Mouse (Mus musculus) heart, postnatal 0 days (tissue): ENCODE data around the gene Mrgbp. TPM values are rescaled to one million over a fixed set of nuclear protein-coding genes. Genes with fewer than 3 reads are reported as not detected.
A peak's percentile ranks its signal among the peaks of the same experiment; 100 is the strongest.

Experiments
- ATAC-seq: fragments of 200-750 bp; cut with Nextera tagmentation; 2 replicates; pipeline ENCODE4 v1.8.0; 2017; ENCODE audit warnings: low read depth, moderate number of reproducible peaks, moderate library complexity; ENCODE audit not compliant: insufficient read depth
- DNase-seq: peaks from one replicate; pipeline ENCODE4 v3.0.0-alpha.2; 2016; ENCODE audit warnings: low spot score
- H3K27ac ChIP-seq: fragments of 300-500 bp; sonication (generic); 2 replicates; pipeline ENCODE4 v1.5.1; 2014; ENCODE audit warnings: low read depth, mild to moderate bottlenecking
- H3K27me3 ChIP-seq: fragments of 300-500 bp; sonication (generic); 2 replicates; pipeline ENCODE4 v1.6.1; 2014; ENCODE audit warnings: low read length, mixed read lengths; ENCODE audit not compliant: control insufficient read depth, insufficient read depth
- H3K36me3 ChIP-seq: fragments of 300-500 bp; sonication (generic); replicated peaks from 2 replicates; pipeline ENCODE4 v1.6.1; 2014; ENCODE audit warnings: low read length, mixed read lengths; ENCODE audit not compliant: control insufficient read depth, insufficient read depth
- H3K4me1 ChIP-seq: fragments of 300-500 bp; sonication (generic); 2 replicates; pipeline ENCODE4 v1.6.1; 2014; ENCODE audit warnings: antibody characterized with exemption; ENCODE audit not compliant: control insufficient read depth, insufficient read depth
- H3K4me2 ChIP-seq: fragments of 300-500 bp; sonication (generic); 2 replicates; pipeline ENCODE4 v1.6.1; 2014; ENCODE audit warnings: low read depth, mild to moderate bottlenecking, low read length, moderate library complexity
- H3K4me3 ChIP-seq: fragments of 300-500 bp; sonication (generic); 2 replicates; pipeline ENCODE4 v1.5.1; 2014; ENCODE audit warnings: low read depth, low read length
- H3K9ac ChIP-seq: fragments of 300-500 bp; sonication (generic); replicated peaks from 2 replicates; pipeline ENCODE4 v1.6.1; 2014; ENCODE audit warnings: low read depth, low read length, mixed read lengths
- H3K9me3 ChIP-seq: fragments of 300-500 bp; sonication (generic); replicated peaks from 2 replicates; pipeline ENCODE4 v1.6.1; 2016; ENCODE audit warnings: low read length; ENCODE audit not compliant: control insufficient read depth
- CTCF ChIP-seq: IDR thresholded peaks from 2 replicates; pipeline ENCODE4 v1.5.1; 2016; ENCODE audit warnings: antibody characterized with exemption, control low read depth, low read depth
- EP300 ChIP-seq: IDR thresholded peaks from 2 replicates; pipeline ENCODE4 v1.6.1; 2016; ENCODE audit warnings: antibody characterized with exemption, low read depth
- WGBS: fragments of 180-500 bp; shearing (Covaris S2); extraction: QIAGEN DNeasy Blood & Tissue Kit; methylation state at CpG from one replicate; pipeline ENCODE4 v1.1.7; 2014; 5-methylcytosine and 5-hydroxymethylcytosine counted together
- polyA plus RNA-seq: library from polyadenylated mRNA; unstranded; fragments of >200 nt; fragmentation: Nextera tagmentation; extraction: Ambion mirVana; gene quantifications from 2 replicates; pipeline ENCODE4 v1.2.1, GENCODE M21; 2015
- total RNA-seq: library from RNA; depleted of rRNA; stranded (reverse); fragments of >200 nt; gene quantifications from 2 replicates; pipeline ENCODE4 v1.2.3, GENCODE M21; 2014; ENCODE audit warnings: low replicate concordance

Mrgbp gene
- total and polyA plus RNA-seq, 2 experiments from 2014 or later = 20.5 to 54.3 TPM

DNA sequence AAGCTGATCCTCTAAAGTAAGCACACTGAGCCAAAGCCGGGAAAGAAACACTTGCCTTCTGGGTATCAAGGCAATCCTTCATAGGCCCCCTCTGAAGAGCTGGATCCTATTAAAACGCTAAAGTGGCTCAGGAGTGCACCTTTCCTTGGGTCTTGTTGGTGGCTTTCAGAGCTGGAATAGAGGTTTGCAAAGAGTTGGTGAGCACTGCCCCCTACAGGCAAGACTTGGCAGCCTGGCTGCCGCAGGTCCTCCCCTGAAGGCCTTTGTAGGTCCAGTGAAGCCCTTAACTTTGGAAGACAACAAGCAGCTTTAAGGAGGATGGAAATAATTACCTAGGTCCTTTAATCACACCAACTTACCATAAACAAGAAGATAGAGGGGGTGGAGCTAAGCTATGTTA lies 2.4 kb upstream of the Mrgbp start:
- Histone ChIP-seq H3K9ac (no peak overlapping the region), H3K36me3 (no peaks in the 10 kb centered on the region), H3K4me1 (peaks cover 9% of the 10 kb centered on the region), H3K9me3 (no peaks in the 10 kb centered on the region), H3K4me3 (no peak overlapping the region), H3K27ac (no peak overlapping the region), H3K27me3 (no peaks in the 10 kb centered on the region), H3K4me2 (no peak overlapping the region)
- TF ChIP-seq CTCF (peak; percentile 90), EP300 (no peak)
- DNase-seq (peak; percentile 75), ATAC-seq (no peak)
- 5% methylated on average over 3 of the region's 3 CpGs for WGBS

DNA sequence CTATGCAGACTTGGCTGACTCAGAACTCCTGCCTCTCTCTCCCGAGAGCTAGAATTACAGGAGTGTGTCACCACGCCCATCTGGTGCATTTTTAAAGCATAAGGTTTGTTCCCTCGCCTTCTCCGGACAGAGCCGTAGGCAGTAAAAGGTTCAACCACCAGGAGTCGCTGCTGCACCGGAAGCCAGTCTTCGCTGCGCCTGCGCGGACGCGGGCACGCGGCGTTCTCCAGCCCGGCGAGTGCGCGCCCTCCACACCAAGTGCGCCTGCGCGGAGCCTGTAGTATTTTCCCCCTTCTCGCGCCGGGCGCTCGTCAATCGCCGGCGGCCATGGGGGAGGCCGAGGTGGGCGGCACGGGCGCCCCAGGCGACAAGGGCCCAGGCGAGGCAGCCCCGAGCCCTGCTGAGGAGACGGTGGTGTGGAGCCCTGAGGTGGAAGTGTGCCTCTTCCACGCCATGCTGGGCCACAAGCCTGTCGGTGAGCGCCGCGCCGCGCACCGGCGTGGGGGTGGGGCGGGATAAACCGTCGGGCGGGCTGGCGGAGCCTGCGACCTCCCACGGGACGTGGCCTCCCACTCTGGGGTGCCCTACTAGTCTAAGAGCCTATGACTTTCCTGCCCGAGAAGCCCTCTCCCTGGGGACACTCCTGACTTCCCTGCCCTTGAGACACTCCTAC lies 1.5 kb downstream of the Mrgbp start:
- peak overlapping the region; percentile 91 for H3K9ac ChIP-seq
- ATAC-seq (peak; percentile 87), DNase-seq (peak; percentile 92)
- no peak for TF ChIP-seq EP300
- peak; percentile 94 for TF ChIP-seq CTCF
- H3K4me3 ChIP-seq = peak overlapping the region; percentile 90
- WGBS = 0% methylated on average over 42 of the region's 57 CpGs
- H3K9me3 ChIP-seq = no peaks in the 10 kb centered on the region
- H3K27ac ChIP-seq = peak overlapping the region; percentile 73
- H3K4me1 ChIP-seq = peaks cover 10% of the 10 kb centered on the region
- H3K27me3 ChIP-seq = no peaks in the 10 kb centered on the region
- H3K36me3 ChIP-seq = peaks cover 21% of the 10 kb centered on the region
- H3K4me2 ChIP-seq = peak overlapping the region; percentile 96

- no peaks in the 10 kb centered on the region for H3K9me3 ChIP-seq
- WGBS = 25% methylated on average over 7 of the region's 7 CpGs
- H3K4me2 ChIP-seq = peak overlapping the region; percentile 96
- peaks cover 10% of the 10 kb centered on the region for H3K4me1 ChIP-seq
- H3K27ac ChIP-seq = peak overlapping the region; percentile 73; the same call in 1 of the 2 replicates
- peak overlapping the region; percentile 90 for H3K4me3 ChIP-seq
- no peaks in the 10 kb centered on the region for H3K27me3 ChIP-seq
- TF ChIP-seq EP300 (no peak), CTCF (no peak)
- H3K36me3 ChIP-seq = peaks cover 21% of the 10 kb centered on the region
- peak overlapping the region; percentile 91 for H3K9ac ChIP-seq
- no peak for DNase-seq
- no peak for ATAC-seq
Observed at GRCm38 (mm10) chr2:180583154-180583507, 2.0 kb downstream of the Mrgbp start.

DNA sequence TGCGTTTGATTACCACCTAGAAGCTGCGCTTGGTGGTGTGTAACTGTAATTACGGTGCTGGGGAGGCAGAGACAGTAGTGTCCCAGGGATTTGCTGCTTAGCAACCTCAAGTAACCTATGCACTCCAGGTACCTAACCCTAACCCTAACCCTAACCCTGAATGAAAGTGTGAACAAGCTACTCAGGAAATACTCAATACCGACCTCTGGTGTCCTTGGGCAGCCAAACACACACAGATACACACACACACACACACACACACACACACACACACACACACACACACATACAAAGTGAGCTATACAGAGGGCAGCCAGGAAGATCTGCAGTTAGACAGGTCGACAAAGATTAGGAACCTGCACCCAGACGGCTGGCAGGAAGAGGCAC lies 7.6 kb downstream of the Mrgbp start:
- no peak for ATAC-seq
- H3K9ac ChIP-seq = peak overlapping the region; percentile 92
- peaks cover 50% of the 10 kb centered on the region for H3K36me3 ChIP-seq
- peak overlapping the region; percentile 91 for H3K27ac ChIP-seq
- 48% methylated on average over 6 of the region's 6 CpGs for WGBS
- DNase-seq = no peak
- TF ChIP-seq CTCF (0 out of 2 replicates have a peak, but pooled peaks have one; percentile 18), EP300 (no peak)
- peaks cover 10% of the 10 kb centered on the region for H3K4me1 ChIP-seq
- H3K9me3 ChIP-seq = no peaks in the 10 kb centered on the region
- peak overlapping the region; percentile 88 for H3K4me2 ChIP-seq
- no peaks in the 10 kb centered on the region for H3K27me3 ChIP-seq
- H3K4me3 ChIP-seq = peak overlapping the region; percentile 99

DNA sequence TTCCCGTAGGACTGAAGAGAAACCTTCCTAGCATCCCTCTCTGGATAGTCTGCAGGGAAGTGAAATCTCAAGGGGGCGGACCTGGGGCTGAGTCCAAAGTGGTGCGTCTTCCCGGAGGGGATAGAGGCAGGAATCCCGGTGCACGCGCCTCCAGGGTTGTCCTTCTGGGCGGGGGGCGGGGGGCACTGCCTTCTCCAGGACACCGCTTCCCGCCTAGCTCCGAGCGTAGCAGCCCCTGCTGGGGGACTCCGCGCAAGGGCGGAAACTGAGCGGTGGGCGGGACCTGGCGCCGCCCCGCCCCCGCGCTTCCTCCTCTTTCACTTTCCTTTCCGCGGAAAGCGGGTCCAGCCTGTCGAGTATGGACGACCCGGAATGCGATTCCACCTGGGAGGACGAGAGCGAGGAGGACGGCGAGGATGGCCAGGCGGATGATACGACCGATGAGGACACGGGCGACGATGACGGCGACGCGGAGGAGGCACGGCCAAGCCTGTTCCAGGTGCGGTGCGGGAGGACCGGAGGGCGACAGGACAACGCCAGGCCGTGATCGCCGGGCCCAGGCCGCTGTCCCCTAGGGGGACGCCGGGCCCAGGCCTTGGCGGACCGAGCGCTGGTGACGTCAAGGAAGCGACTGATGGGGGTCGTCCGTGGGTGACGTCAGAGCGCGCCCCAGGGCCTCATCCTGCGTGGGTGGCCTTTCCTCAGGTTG lies 8.2 kb downstream of the Mrgbp start, which contains the start of gene Ogfr:
Gene Ogfr (plus strand): TSS at position 123 of the 709 bp plus-strand sequence.
- DNase-seq (peak; percentile 68), ATAC-seq (peak; percentile 89)
- Histone ChIP-seq H3K36me3 (peaks cover 55% of the 10 kb centered on the region), H3K4me2 (peak within 1 kb of the TSS; percentile 88), H3K4me1 (peaks cover 9% of the 10 kb centered on the region), H3K9me3 (no peaks in the 10 kb centered on the region), H3K27me3 (no peaks in the 10 kb centered on the region), H3K27ac (peak within 1 kb of the TSS; percentile 91), H3K9ac (peak within 1 kb of the TSS; percentile 92), H3K4me3 (peak within 1 kb of the TSS; percentile 99)
- WGBS = 0% methylated on average over 66 of the region's 67 CpGs
- TF ChIP-seq EP300 (no peak), CTCF (peak; percentile 14; the same call in 1 of the 2 replicates)
